Mouse (Mus musculus) brain, embryonic 14.5 days (tissue): ENCODE results near the gene Prmt3.

Source experiments
- CTCF ChIP-seq: fragments of 200-500 bp; IDR thresholded peaks from 2 replicates; pipeline ENCODE4 v1.5.1; 2012; ENCODE audit warnings: inconsistent platforms, mild to moderate bottlenecking, moderate library complexity, borderline replicate concordance; ENCODE audit not compliant: insufficient read depth, insufficient read length; ENCODE audit errors: extremely low read depth
- POLR2A ChIP-seq: fragments of 200-500 bp; IDR thresholded peaks from 2 replicates; pipeline ENCODE4 v1.6.1; 2012; ENCODE audit warnings: mild to moderate bottlenecking, inconsistent platforms, borderline replicate concordance; ENCODE audit not compliant: poor library complexity, insufficient read depth, insufficient read length, severe bottlenecking; ENCODE audit errors: extremely low read depth

- TF ChIP-seq CTCF (no peak), POLR2A (no peak)
Observed at GRCm38 (mm10) chr7:49824043-49824442, 45.9 kb downstream of the Prmt3 start.
